Mouse (Mus musculus): ENCODE results near the gene Calm2. TPM values are rescaled to one million over a fixed set of nuclear protein-coding genes. Genes with fewer than 3 reads are reported as not detected.

Gene Calm2
- polyA plus RNA-seq, 1 experiment from 2014 or later = 850 TPM

GRCm38 (mm10) chr17:87459750-87460668, 13.3 kb upstream of the Calm2 start:
- H3K4me1 ChIP-seq (replicated peaks) = peaks cover 37% of the 10 kb centered on the region
- H3K4me2 ChIP-seq = peak overlapping the region; percentile 50
- no peaks in the 10 kb centered on the region for H3K9me3 ChIP-seq
- H3K27ac ChIP-seq = peak overlapping the region; percentile 46
- WGBS = 15% methylated on average over 14 of the region's 14 CpGs
- H3K9ac ChIP-seq (replicated peaks) = peak overlapping the region; percentile 23; the same call in 1 of the 2 replicates
- no peaks in the 10 kb centered on the region for H3K36me3 ChIP-seq
- peak; percentile 61 for ATAC-seq (ENCODE audit: insufficient number of reproducible peaks, insufficient read depth, low FRiP score, low TSS enrichment, low read depth)
- peak overlapping the region; percentile 17 for H3K4me3 ChIP-seq (replicated peaks)
- H3K27me3 ChIP-seq = peaks cover 20% of the 10 kb centered on the region

- Histone ChIP-seq H3K36me3 (no peaks in the 10 kb centered on the region), H3K9ac (replicated peaks) (0 out of 2 replicates have a peak overlapping the region, but pooled peaks have one; percentile 23), H3K27me3 (peaks cover 20% of the 10 kb centered on the region), H3K9me3 (no peaks in the 10 kb centered on the region), H3K27ac (peak overlapping the region; percentile 46; the same call in 1 of the 2 replicates), H3K4me2 (peak overlapping the region; percentile 50), H3K4me3 (replicated peaks) (no peak overlapping the region), H3K4me1 (replicated peaks) (peaks cover 37% of the 10 kb centered on the region)
- ATAC-seq (ENCODE audit: insufficient number of reproducible peaks, insufficient read depth, low FRiP score, low TSS enrichment, low read depth) = no peak; the same call in 1 of the 2 replicates
- WGBS = 13% methylated on average over 13 of the region's 17 CpGs
Measured at GRCm38 (mm10) chr17:87458911-87459749, 12.4 kb upstream of the Calm2 start.

GRCm38 (mm10) chr17:87457961-87458360, 11.2 kb upstream of the Calm2 start:
- H3K4me2 ChIP-seq = no peak overlapping the region
- no peaks in the 10 kb centered on the region for H3K36me3 ChIP-seq
- no peak overlapping the region for H3K27ac ChIP-seq
- 81% methylated on average over 7 of the region's 7 CpGs for WGBS
- H3K9ac ChIP-seq (replicated peaks) = no peak overlapping the region
- ATAC-seq (ENCODE audit: insufficient number of reproducible peaks, insufficient read depth, low FRiP score, low TSS enrichment, low read depth) = no peak
- peaks cover 20% of the 10 kb centered on the region for H3K27me3 ChIP-seq
- no peaks in the 10 kb centered on the region for H3K9me3 ChIP-seq
- H3K4me3 ChIP-seq (replicated peaks) = no peak overlapping the region
- H3K4me1 ChIP-seq (replicated peaks) = peaks cover 37% of the 10 kb centered on the region

- H3K4me1 ChIP-seq (replicated peaks) = peaks cover 11% of the 10 kb centered on the region
- 88% methylated on average over 3 of the region's 3 CpGs for WGBS
- H3K4me3 ChIP-seq (replicated peaks) = no peak overlapping the region
- no peaks in the 10 kb centered on the region for H3K9me3 ChIP-seq
- H3K4me2 ChIP-seq = no peak overlapping the region
- H3K36me3 ChIP-seq = no peaks in the 10 kb centered on the region
- ATAC-seq (ENCODE audit: insufficient number of reproducible peaks, insufficient read depth, low FRiP score, low TSS enrichment, low read depth) = no peak
- H3K27ac ChIP-seq = no peak overlapping the region
- H3K9ac ChIP-seq (replicated peaks) = no peak overlapping the region
- 0 out of 2 replicates have a peak, but pooled peaks cover 13% of the 10 kb centered on the region for H3K27me3 ChIP-seq
Measured at GRCm38 (mm10) chr17:87454121-87454520, 7.4 kb upstream of the Calm2 start.

- Histone ChIP-seq H3K4me1 (replicated peaks) (peaks cover 7% of the 10 kb centered on the region), H3K4me2 (no peak overlapping the region), H3K36me3 (no peaks in the 10 kb centered on the region), H3K27ac (no peak overlapping the region), H3K9me3 (no peaks in the 10 kb centered on the region), H3K27me3 (0 out of 2 replicates have a peak, but pooled peaks cover 13% of the 10 kb centered on the region), H3K4me3 (replicated peaks) (no peak overlapping the region), H3K9ac (replicated peaks) (no peak overlapping the region)
- no peak for ATAC-seq (ENCODE audit: insufficient number of reproducible peaks, insufficient read depth, low FRiP score, low TSS enrichment, low read depth)
- WGBS = 83% methylated on average over 7 of the region's 7 CpGs
Measured at GRCm38 (mm10) chr17:87453336-87453735, 6.6 kb upstream of the Calm2 start.

GRCm38 (mm10) chr17:87448881-87449280, 2.1 kb upstream of the Calm2 start:
- Histone ChIP-seq H3K9me3 (no peaks in the 10 kb centered on the region), H3K27ac (no peak overlapping the region), H3K9ac (replicated peaks) (no peak overlapping the region), H3K27me3 (0 out of 2 replicates have a peak, but pooled peaks cover 8% of the 10 kb centered on the region), H3K4me3 (replicated peaks) (no peak overlapping the region), H3K36me3 (no peaks in the 10 kb centered on the region), H3K4me1 (replicated peaks) (peaks cover 13% of the 10 kb centered on the region), H3K4me2 (no peak overlapping the region)
- no peak for ATAC-seq (ENCODE audit: insufficient number of reproducible peaks, insufficient read depth, low FRiP score, low TSS enrichment, low read depth)
- 92% methylated on average over 8 of the region's 8 CpGs for WGBS

GRCm38 (mm10) chr17:87448339-87448738, 1.6 kb upstream of the Calm2 start:
- no peak overlapping the region for H3K4me3 ChIP-seq (replicated peaks)
- H3K36me3 ChIP-seq = no peaks in the 10 kb centered on the region
- H3K4me1 ChIP-seq (replicated peaks) = peaks cover 17% of the 10 kb centered on the region
- H3K27me3 ChIP-seq = 0 out of 2 replicates have a peak, but pooled peaks cover 8% of the 10 kb centered on the region
- no peak for ATAC-seq (ENCODE audit: insufficient number of reproducible peaks, insufficient read depth, low FRiP score, low TSS enrichment, low read depth)
- H3K9me3 ChIP-seq = no peaks in the 10 kb centered on the region
- H3K27ac ChIP-seq = no peak overlapping the region
- H3K9ac ChIP-seq (replicated peaks) = no peak overlapping the region
- WGBS = 93% methylated on average over 9 of the region's 9 CpGs
- no peak overlapping the region for H3K4me2 ChIP-seq

DNA sequence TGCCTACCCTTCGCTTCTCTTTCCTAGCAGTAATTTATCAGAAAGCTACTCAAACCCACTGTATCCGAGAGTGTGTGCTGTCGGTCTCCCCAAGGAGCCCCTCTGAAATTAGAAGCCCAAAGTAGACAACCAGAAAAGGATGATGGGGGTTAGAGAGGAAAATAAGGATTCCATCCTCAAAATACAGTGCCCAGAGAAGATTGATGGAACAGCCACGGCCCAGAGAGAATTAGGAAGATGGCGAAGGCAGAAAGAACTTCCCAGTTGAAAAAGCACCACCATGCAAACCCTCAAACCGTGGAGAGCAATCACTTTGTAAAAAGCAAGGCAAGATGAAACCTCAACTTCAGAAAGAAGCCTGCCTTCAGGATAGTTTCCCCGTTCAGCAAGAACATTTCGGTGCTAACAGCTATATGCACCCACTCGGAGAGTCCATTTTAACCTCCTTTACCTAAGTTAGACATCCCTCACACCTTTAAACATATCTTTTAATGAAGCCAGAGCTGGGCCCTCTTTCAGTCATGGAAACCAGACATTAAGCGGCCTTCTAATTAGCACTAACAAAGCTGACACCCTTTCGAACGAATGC, 971 bp upstream of the Calm2 start:
- Histone ChIP-seq H3K4me1 (replicated peaks) (peaks cover 22% of the 10 kb centered on the region), H3K9ac (replicated peaks) (peak overlapping the region; percentile 96), H3K36me3 (no peaks in the 10 kb centered on the region), H3K27ac (peak overlapping the region; percentile 98; the same call in 1 of the 2 replicates), H3K9me3 (no peaks in the 10 kb centered on the region), H3K4me2 (peak overlapping the region; percentile 71), H3K27me3 (0 out of 2 replicates have a peak, but pooled peaks cover 8% of the 10 kb centered on the region), H3K4me3 (replicated peaks) (peak overlapping the region; percentile 94)
- 42% methylated on average over 12 of the region's 12 CpGs for WGBS
- ATAC-seq (ENCODE audit: insufficient number of reproducible peaks, insufficient read depth, low FRiP score, low TSS enrichment, low read depth) = peak; percentile 8; the same call in 1 of the 2 replicates

GRCm38 (mm10) chr17:87445917-87446766, 593 bp downstream of the Calm2 start:
- peak; percentile 83 for ATAC-seq (ENCODE audit: insufficient number of reproducible peaks, insufficient read depth, low FRiP score, low TSS enrichment, low read depth)
- H3K9me3 ChIP-seq = no peaks in the 10 kb centered on the region
- peak overlapping the region; percentile 98 for H3K27ac ChIP-seq
- peak overlapping the region; percentile 78 for H3K4me2 ChIP-seq
- H3K27me3 ChIP-seq = 0 out of 2 replicates have a peak, but pooled peaks cover 8% of the 10 kb centered on the region
- WGBS = 1% methylated on average over 68 of the region's 86 CpGs
- peak overlapping the region; percentile 96 for H3K9ac ChIP-seq (replicated peaks)
- peaks cover 8% of the 10 kb centered on the region; the same call in 1 of the 2 replicates for H3K36me3 ChIP-seq
- H3K4me1 ChIP-seq (replicated peaks) = peaks cover 32% of the 10 kb centered on the region
- peak overlapping the region; percentile 94 for H3K4me3 ChIP-seq (replicated peaks)
